Mouse (Mus musculus): ENCODE measurements around the gene Prkg1. TPM values are rescaled to one million over a fixed set of nuclear protein-coding genes. Genes with fewer than 3 reads are reported as not detected.

The Prkg1 gene
- polyA plus RNA-seq, 1 experiment from 2014 or later = 8.1 TPM

GRCm38 (mm10) chr19:30780803-30781202 is 984.0 kb downstream of the Prkg1 start:
- no peak overlapping the region for H3K4me2 ChIP-seq
- H3K4me3 ChIP-seq (replicated peaks) = no peak overlapping the region
- WGBS = 70% methylated on average over 2 of the region's 2 CpGs
- no peaks in the 10 kb centered on the region for H3K4me1 ChIP-seq
- H3K27me3 ChIP-seq (replicated peaks) = no peaks in the 10 kb centered on the region
- H3K27ac ChIP-seq (replicated peaks) = no peak overlapping the region
- H3K9ac ChIP-seq (replicated peaks) = no peak overlapping the region
- no peaks in the 10 kb centered on the region for H3K9me3 ChIP-seq (replicated peaks)
- no peaks in the 10 kb centered on the region for H3K36me3 ChIP-seq
- ATAC-seq (ENCODE audit: low FRiP score) = no peak

GRCm38 (mm10) chr19:30768316-30768715 is 996.5 kb downstream of the Prkg1 start:
- Histone ChIP-seq H3K9me3 (replicated peaks) (no peaks in the 10 kb centered on the region), H3K36me3 (no peaks in the 10 kb centered on the region), H3K9ac (replicated peaks) (no peak overlapping the region), H3K4me1 (no peaks in the 10 kb centered on the region), H3K4me3 (replicated peaks) (no peak overlapping the region), H3K27ac (replicated peaks) (no peak overlapping the region), H3K4me2 (no peak overlapping the region), H3K27me3 (replicated peaks) (no peaks in the 10 kb centered on the region)
- 8% methylated on average over 1 of the region's 1 CpGs for WGBS
- no peak for ATAC-seq (ENCODE audit: low FRiP score)

- H3K36me3 ChIP-seq = no peaks in the 10 kb centered on the region
- no peak for ATAC-seq (ENCODE audit: low FRiP score)
- no peaks in the 10 kb centered on the region for H3K4me1 ChIP-seq
- no peaks in the 10 kb centered on the region for H3K27me3 ChIP-seq (replicated peaks)
- no peak overlapping the region for H3K27ac ChIP-seq (replicated peaks)
- H3K4me2 ChIP-seq = no peak overlapping the region
- H3K4me3 ChIP-seq (replicated peaks) = no peak overlapping the region
- no peak overlapping the region for H3K9ac ChIP-seq (replicated peaks)
- H3K9me3 ChIP-seq (replicated peaks) = no peaks in the 10 kb centered on the region
Observed at GRCm38 (mm10) chr19:30744426-30744825, 1020.4 kb downstream of the Prkg1 start.

- Histone ChIP-seq H3K4me1 (no peaks in the 10 kb centered on the region), H3K4me2 (no peak overlapping the region), H3K9ac (replicated peaks) (no peak overlapping the region), H3K9me3 (replicated peaks) (no peaks in the 10 kb centered on the region), H3K36me3 (no peaks in the 10 kb centered on the region), H3K4me3 (replicated peaks) (no peak overlapping the region), H3K27me3 (replicated peaks) (no peaks in the 10 kb centered on the region), H3K27ac (replicated peaks) (no peak overlapping the region)
- no peak for ATAC-seq (ENCODE audit: low FRiP score)
- WGBS = 93% methylated on average over 5 of the region's 5 CpGs
Observed at GRCm38 (mm10) chr19:30699130-30699529, 1065.7 kb downstream of the Prkg1 start.

- Histone ChIP-seq H3K27me3 (replicated peaks) (no peaks in the 10 kb centered on the region), H3K27ac (replicated peaks) (no peak overlapping the region), H3K4me2 (no peak overlapping the region), H3K9me3 (replicated peaks) (no peaks in the 10 kb centered on the region), H3K36me3 (no peaks in the 10 kb centered on the region), H3K4me3 (replicated peaks) (no peak overlapping the region), H3K9ac (replicated peaks) (no peak overlapping the region), H3K4me1 (no peaks in the 10 kb centered on the region)
- WGBS = 99% methylated on average over 2 of the region's 2 CpGs
- ATAC-seq (ENCODE audit: low FRiP score) = no peak
Observed at GRCm38 (mm10) chr19:30691258-30691657, 1073.6 kb downstream of the Prkg1 start.

- Histone ChIP-seq H3K27ac (replicated peaks) (no peak overlapping the region), H3K27me3 (replicated peaks) (no peaks in the 10 kb centered on the region), H3K9ac (replicated peaks) (no peak overlapping the region), H3K9me3 (replicated peaks) (no peaks in the 10 kb centered on the region), H3K4me3 (replicated peaks) (no peak overlapping the region), H3K4me1 (no peaks in the 10 kb centered on the region), H3K36me3 (no peaks in the 10 kb centered on the region), H3K4me2 (no peak overlapping the region)
- 89% methylated on average over 6 of the region's 6 CpGs for WGBS
- no peak for ATAC-seq (ENCODE audit: low FRiP score)
Observed at GRCm38 (mm10) chr19:30690691-30691090, 1074.1 kb downstream of the Prkg1 start.

- no peak for ATAC-seq (ENCODE audit: low FRiP score)
- H3K27me3 ChIP-seq (replicated peaks) = no peaks in the 10 kb centered on the region
- H3K27ac ChIP-seq (replicated peaks) = no peak overlapping the region
- H3K36me3 ChIP-seq = no peaks in the 10 kb centered on the region
- H3K4me1 ChIP-seq = no peaks in the 10 kb centered on the region
- H3K4me3 ChIP-seq (replicated peaks) = no peak overlapping the region
- H3K9me3 ChIP-seq (replicated peaks) = no peaks in the 10 kb centered on the region
- 50% methylated on average over 6 of the region's 6 CpGs for WGBS
- no peak overlapping the region for H3K9ac ChIP-seq (replicated peaks)
- no peak overlapping the region for H3K4me2 ChIP-seq
Observed at GRCm38 (mm10) chr19:30687942-30688341, 1076.9 kb downstream of the Prkg1 start.

- H3K9ac ChIP-seq (replicated peaks) = no peak overlapping the region
- H3K27ac ChIP-seq (replicated peaks) = no peak overlapping the region
- no peaks in the 10 kb centered on the region for H3K9me3 ChIP-seq (replicated peaks)
- WGBS = 50% methylated on average over 8 of the region's 8 CpGs
- no peaks in the 10 kb centered on the region for H3K4me1 ChIP-seq
- H3K27me3 ChIP-seq (replicated peaks) = no peaks in the 10 kb centered on the region
- H3K4me3 ChIP-seq (replicated peaks) = no peak overlapping the region
- no peak overlapping the region for H3K4me2 ChIP-seq
- no peaks in the 10 kb centered on the region for H3K36me3 ChIP-seq
- no peak for ATAC-seq (ENCODE audit: low FRiP score)
Observed at GRCm38 (mm10) chr19:30676308-30676707, 1088.5 kb downstream of the Prkg1 start.

GRCm38 (mm10) chr19:30664269-30664668 is 1100.6 kb downstream of the Prkg1 start:
- Histone ChIP-seq H3K36me3 (no peaks in the 10 kb centered on the region), H3K9me3 (replicated peaks) (no peaks in the 10 kb centered on the region), H3K27me3 (replicated peaks) (no peaks in the 10 kb centered on the region), H3K27ac (replicated peaks) (no peak overlapping the region), H3K4me3 (replicated peaks) (no peak overlapping the region), H3K9ac (replicated peaks) (no peak overlapping the region), H3K4me2 (no peak overlapping the region), H3K4me1 (no peaks in the 10 kb centered on the region)
- peak; percentile 75 for ATAC-seq (ENCODE audit: low FRiP score)
- 6% methylated on average over 8 of the region's 8 CpGs for WGBS

GRCm38 (mm10) chr19:30642629-30643170 is 1122.1 kb downstream of the Prkg1 start:
- Histone ChIP-seq H3K27ac (replicated peaks) (no peak overlapping the region), H3K4me1 (no peaks in the 10 kb centered on the region), H3K27me3 (replicated peaks) (no peaks in the 10 kb centered on the region), H3K4me2 (no peak overlapping the region), H3K9me3 (replicated peaks) (no peaks in the 10 kb centered on the region), H3K4me3 (replicated peaks) (no peak overlapping the region), H3K36me3 (no peaks in the 10 kb centered on the region), H3K9ac (replicated peaks) (no peak overlapping the region)
- no peak for ATAC-seq (ENCODE audit: low FRiP score)
- WGBS = 55% methylated on average over 5 of the region's 5 CpGs

- WGBS = 60% methylated on average over 8 of the region's 8 CpGs
- H3K27ac ChIP-seq (replicated peaks) = no peak overlapping the region
Observed at GRCm38 (mm10) chr19:30637471-30637870, 1127.4 kb downstream of the Prkg1 start.

GRCm38 (mm10) chr19:30631051-30631450 is 1133.8 kb downstream of the Prkg1 start:
- no peak overlapping the region for H3K27ac ChIP-seq (replicated peaks)
- 62% methylated on average over 3 of the region's 3 CpGs for WGBS
- H3K4me2 ChIP-seq = no peak overlapping the region
- no peak overlapping the region for H3K4me3 ChIP-seq (replicated peaks)
- no peaks in the 10 kb centered on the region for H3K9me3 ChIP-seq (replicated peaks)
- H3K36me3 ChIP-seq = no peaks in the 10 kb centered on the region
- no peak for ATAC-seq (ENCODE audit: low FRiP score)
- no peak overlapping the region for H3K9ac ChIP-seq (replicated peaks)
- no peaks in the 10 kb centered on the region for H3K4me1 ChIP-seq
- H3K27me3 ChIP-seq (replicated peaks) = no peaks in the 10 kb centered on the region

More at GRCm38 (mm10) chr19:30637471-30637870, 1127.4 kb downstream of the Prkg1 start:
- no peak overlapping the region for H3K4me2 ChIP-seq
- no peak overlapping the region for H3K4me3 ChIP-seq (replicated peaks)
- H3K4me1 ChIP-seq = no peaks in the 10 kb centered on the region
- H3K9ac ChIP-seq (replicated peaks) = no peak overlapping the region
- no peaks in the 10 kb centered on the region for H3K9me3 ChIP-seq (replicated peaks)
- no peaks in the 10 kb centered on the region for H3K27me3 ChIP-seq (replicated peaks)
- no peak for ATAC-seq (ENCODE audit: low FRiP score)
- H3K36me3 ChIP-seq = no peaks in the 10 kb centered on the region

- ATAC-seq (ENCODE audit: low FRiP score) = no peak
- H3K9me3 ChIP-seq (replicated peaks) = no peaks in the 10 kb centered on the region
- WGBS = 55% methylated on average over 7 of the region's 7 CpGs
- no peak overlapping the region for H3K9ac ChIP-seq (replicated peaks)
- H3K27ac ChIP-seq (replicated peaks) = no peak overlapping the region
- no peaks in the 10 kb centered on the region for H3K27me3 ChIP-seq (replicated peaks)
- H3K36me3 ChIP-seq = no peaks in the 10 kb centered on the region
- H3K4me1 ChIP-seq = no peaks in the 10 kb centered on the region
- no peak overlapping the region for H3K4me3 ChIP-seq (replicated peaks)
- no peak overlapping the region for H3K4me2 ChIP-seq
Observed at GRCm38 (mm10) chr19:30626036-30626435, 1138.8 kb downstream of the Prkg1 start.
